Mouse (Mus musculus): Measurements from ENCODE around the gene Abhd12b.
A peak's percentile ranks its signal among the peaks of the same experiment; 100 is the strongest.

Gene Abhd12b

DNA sequence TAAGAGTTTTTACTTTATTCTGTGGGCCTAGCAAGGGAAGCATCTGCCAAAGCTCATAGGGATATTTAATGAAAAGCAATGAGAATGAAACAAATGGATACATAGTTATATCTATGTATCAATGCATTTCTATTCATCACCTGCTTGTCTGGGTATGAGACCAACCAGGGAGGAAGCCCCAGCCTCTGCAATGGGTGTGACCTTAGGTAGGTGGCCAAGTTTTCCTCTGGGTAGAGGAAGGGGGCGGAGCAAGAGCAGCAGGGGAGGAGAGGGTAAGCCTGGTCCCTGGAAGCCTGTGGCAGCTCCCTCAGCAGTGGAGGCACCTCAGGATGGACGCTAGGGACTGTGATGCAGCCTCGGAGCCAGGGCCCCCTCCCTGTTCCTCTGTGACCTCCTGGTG is at the start of gene Abhd12b:
Gene Abhd12b (plus strand): TSS at position 301 of the 400 bp plus-strand sequence.
- DNase-seq (ENCODE audit: low spot score in 2 of 2) = no peak

DNA sequence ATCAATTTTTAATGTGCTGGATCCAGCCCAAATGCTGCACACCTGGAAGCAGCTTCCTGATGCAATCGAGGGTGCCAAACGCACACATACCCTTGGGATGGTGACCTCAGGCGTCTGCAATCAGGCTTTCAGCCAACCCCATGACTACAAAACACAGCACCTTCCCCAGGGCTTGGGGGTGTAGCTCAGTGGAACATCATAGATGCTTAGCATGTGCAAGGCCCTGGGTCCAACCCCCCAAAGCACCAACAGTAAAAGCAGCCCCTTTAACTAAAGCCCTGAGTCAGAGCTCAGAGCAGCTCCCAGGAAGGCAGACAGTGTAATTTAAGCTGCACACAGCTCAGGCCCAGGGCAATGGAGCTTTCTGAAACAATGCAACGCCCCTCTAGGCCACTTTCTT is 49.7 kb upstream of the Abhd12b start:
- DNase-seq (ENCODE audit: low spot score in 2 of 2) = no peak

DNA sequence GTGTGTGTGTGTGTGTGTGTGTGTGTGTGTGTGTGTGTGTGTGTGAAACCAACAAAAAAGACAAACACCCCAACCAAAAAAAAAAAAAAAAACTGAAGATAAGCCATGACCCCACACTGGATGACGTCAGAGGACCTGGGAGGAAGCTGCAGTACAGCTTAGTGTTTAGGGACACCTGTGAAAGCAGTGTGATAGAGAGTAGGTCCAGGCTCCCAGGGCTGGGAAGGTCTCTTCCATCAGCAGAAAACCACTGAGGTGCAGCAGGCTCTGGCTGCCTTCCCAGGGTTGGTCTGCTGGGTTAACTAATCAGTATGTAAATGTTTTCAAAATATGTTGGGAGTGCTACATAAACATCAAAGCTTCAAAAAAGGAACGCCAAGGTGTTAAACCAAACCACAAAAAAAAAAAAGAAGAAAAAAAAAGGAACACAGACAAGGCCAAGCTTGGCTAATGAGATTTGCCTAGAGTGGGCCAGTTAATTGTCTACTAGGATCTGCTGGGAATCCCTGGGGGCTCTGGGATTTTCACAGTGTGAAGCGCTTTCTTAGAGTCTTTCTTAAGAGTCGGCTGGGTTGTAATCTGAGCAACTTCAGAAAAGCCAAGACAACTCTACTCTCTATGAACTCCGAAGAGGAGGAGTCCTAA is 49.0 kb upstream of the Abhd12b start:
- DNase-seq (ENCODE audit: low spot score in 2 of 2) = no peak

DNA sequence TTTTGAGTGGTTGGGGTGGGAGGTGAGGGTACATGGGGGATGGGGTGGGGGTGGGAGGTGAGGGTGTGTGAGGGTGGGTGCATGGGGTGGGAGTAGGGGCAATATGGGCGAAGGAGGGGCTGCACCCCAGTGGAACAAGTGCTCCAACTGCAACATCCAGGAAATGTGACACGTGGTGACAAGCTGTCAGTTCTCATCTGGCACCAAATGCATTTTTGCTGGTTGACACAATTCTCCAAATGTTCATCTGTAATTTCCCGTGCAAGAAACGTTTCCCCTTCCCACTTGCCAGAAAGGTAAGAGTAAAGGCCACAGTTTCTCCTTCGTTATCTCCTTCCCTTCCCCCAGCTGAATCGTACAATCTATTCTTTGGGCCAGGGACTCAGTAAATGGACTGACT is 48.1 kb upstream of the Abhd12b start:
- DNase-seq (ENCODE audit: low spot score in 2 of 2) = no peak

DNA sequence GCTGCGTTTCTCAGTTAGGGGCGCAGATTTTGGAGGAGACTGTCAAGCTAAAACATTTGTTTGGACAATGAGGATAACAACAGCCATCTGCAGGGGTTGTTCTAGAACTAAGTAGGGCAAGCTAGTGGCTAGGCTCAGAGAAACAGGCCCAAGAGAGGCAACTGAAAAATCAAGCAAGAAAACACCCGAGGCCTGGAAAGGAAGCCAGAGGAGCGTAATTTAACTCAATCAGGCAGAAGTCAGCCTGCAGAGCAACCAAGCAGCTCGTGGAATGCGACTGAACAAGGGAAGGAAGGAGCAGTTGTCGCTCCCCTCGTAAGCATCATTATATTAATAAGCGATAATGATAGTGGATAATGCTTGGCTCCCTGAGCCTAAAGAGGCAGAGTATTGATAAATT is 47.4 kb upstream of the Abhd12b start:
- DNase-seq (ENCODE audit: low spot score in 2 of 2) = no peak

DNA sequence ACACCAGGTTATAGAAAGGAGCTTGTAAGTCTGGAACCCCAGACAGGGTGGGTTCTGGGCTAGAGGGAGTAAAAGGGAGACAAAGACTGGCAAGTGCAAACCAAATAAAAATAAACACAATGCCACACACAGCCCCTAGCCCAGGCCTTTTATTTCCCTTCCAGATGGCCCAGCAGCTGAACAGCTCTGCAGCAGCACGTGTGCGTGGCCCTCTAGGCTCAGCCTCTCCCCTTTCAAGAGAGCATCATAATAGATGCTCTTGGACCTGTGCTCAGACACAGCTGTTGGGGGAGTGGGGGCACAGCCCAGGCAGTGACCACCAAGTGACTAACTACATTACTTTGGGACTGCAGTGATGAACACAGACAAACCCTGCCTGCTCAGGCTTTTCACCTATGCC is 45.8 kb upstream of the Abhd12b start:
- no peak for DNase-seq (ENCODE audit: low spot score in 2 of 2)

DNA sequence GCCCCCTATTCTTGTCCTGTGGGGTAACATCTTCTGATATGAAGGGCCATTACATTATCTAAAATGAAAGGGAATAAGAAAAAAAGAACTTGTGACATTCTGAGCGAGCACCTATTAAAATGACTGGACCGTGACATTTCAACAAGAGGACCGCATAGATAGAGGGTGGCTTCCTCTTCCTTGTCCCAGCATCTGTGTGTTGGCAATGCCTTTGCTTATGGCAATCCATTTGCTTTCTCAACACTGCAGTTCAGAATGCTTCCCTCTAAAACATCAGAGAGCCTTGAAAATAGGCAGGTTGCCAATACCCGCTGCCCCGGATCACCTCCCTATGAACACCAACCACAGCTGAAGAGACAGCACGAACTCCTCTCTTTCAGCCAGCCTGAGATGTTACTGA is 44.0 kb upstream of the Abhd12b start:
- DNase-seq (ENCODE audit: low spot score in 2 of 2) = no peak

DNA sequence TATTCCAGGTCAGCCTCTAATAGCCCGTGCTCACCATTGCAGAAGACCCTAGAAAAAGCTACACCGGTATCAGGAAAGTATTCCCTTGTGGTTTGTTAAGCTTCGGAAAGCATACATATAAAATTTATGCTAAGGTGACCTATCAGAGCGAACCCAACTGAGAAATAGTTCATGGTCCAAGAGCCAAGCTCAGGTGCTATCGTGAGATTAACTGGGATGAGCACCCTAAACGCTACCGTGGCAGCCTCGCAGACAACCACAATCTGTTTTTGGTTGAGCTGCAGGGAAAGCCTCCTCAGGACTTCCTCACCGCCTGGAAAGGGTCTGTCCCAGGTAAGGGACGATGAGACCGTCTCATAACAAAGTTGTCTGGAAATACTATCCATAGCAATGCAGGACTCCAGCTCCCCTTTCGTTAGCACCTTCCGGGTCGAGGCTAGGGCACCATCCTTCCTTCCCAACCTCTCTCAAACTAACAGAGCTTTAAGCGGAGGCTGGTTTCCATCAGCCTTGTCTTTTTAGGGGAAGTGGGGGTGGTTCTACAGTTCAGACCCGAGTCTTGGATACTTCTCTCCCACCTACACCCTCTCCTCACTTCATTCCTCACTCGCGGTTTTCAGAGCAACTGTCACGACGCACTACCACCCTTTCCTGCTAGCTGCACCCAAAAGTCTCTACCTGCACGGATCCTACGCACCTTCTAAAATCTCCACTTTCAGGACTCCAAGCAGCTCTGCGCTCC is 43.4 kb upstream of the Abhd12b start:
- DNase-seq (ENCODE audit: low spot score in 2 of 2) = peak in 1 of 2 experiments; percentile 70

DNA sequence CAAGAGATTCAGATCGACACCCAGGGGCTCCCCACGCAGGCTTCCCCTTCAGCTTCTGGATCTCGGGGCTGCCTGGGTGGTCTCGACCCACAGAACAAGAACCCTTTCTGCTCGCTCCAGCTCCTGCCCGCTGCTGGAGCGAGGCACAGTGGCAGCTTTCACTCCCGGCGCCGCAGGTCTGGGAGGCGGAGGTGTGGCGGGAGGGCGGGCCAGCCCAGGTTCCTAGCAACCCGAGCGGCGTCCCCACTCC is 42.9 kb upstream of the Abhd12b start:
- peak in 1 of 2 experiments; percentile 63 for DNase-seq (ENCODE audit: low spot score in 2 of 2)

DNA sequence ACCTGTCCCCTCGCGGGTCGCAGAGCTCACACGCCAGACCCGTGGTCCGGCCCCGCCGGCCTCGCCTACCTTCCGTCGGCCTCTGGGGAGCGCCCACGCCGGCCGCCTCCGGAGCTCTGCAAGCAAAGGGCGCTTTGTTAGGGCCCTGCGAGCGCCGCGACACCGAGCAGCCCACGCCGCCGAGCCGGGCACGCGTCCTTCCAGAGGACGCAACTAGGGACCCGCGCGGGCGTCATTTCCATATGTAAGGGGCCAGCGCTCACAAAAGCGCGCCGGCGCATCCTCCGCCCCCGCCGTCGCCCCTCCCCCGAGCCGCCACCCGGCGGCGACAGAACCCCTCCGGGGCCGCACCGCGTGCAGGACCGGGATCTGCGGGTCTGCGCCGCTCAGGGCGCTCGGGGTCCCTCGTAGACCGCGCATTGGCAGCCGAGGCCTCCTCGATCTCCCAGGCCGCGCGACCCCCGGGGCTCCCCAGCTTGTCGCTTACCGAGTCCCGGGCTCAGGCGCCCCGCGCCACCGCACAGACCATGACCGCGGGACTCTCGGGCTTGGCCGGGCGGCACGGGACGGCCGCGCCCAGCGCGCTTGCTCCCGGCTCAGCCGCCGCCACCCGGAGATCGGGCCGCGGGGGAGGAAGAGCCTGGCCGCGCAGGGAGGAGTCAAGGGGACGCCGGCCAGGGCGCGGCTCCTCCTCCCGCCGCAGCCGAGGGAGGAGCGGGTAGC is 42.4 kb upstream of the Abhd12b start:
- DNase-seq (ENCODE audit: low spot score in 2 of 2) = peak; percentile 71 to 75

DNA sequence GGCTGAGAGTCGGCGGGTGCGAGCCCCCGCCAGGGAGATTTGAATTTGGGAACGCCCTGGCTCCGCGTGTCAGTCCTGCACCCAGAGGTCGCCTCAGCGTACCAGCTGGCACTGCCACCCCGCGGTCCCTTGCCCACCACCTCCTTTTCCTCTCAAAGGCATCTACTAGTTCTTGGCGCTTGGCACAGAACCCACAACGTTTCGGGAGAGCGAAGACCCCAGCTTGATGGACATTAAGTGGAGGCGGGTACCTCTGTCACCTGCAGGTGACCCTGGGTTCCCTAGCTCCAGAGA is 41.9 kb upstream of the Abhd12b start:
- no peak for DNase-seq (ENCODE audit: low spot score in 2 of 2)

DNA sequence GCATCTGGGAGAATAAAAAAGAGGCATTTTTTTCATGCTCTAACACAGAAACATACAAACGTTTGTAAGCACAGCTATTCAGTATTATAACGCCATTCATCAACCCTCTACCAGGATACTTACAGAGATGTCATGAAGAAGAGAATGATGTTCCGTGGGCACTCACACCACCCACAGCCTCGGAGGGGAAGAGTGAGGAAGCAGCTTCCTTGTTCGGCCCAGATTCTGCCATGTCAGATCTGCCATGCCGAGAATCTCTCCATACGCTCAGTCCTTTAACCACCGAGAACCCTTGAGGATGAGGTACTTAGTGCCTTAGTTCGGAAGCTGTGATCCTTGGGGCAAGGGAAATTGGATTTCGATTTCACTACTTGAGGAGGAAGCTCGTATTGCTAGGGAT is 40.6 kb upstream of the Abhd12b start, which contains the start of gene Nin:
Gene Nin (minus strand): TSS at position 367 of the 400 bp plus-strand sequence.
- DNase-seq (ENCODE audit: low spot score in 2 of 2) = peak in 1 of 2 experiments; percentile 37

DNA sequence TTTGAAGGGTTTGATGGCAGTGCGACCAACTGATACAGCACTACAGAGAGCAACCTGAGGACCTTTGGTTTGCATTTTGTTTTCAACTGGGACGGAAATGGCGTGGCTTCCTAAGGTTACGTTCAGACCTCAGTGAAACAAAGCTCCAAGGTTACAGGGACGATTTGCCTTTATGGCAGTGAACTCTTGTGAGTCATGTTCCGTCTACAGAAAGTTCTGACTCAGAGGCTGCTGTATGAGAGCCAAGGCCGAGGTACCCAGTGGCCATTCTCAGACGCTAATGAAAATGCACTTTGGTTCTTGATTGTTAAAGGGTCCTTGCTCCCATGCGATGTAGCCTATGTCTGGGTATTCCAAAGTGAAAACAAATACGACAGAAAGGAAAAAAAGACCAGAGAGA is 36.8 kb upstream of the Abhd12b start:
- DNase-seq (ENCODE audit: low spot score in 2 of 2) = no peak

DNA sequence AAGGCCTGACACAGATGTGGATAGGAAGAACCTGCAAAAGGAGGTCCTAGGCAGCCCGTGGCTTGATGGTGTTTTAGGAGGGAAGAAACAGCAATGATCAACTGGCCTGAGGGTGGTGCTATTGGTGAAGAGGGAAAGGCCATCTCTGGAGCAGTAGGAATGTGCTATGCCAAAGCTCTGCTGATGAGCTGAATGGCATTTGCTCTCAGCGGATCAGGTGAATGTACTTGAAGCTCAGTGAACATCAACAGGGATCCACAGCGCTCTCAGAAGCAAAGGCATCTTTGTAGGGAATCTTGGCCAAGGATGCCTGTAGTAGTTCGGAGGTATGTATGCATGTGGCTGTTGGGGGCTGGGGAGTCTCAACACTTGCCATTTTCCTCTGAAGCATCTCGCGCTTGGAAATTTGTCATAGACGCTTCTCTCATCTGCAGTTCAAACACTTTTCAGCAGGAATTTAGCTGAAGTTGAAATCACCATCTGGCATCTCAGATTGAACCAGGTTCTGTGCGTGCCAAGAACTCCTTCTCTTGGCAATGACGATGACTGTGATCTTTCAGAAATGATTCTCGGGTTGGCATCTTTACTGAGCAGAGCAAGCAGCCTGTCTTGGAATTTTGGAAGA is 35.1 kb upstream of the Abhd12b start:
- peak; percentile 70 to 72 for DNase-seq (ENCODE audit: low spot score in 2 of 2)

DNA sequence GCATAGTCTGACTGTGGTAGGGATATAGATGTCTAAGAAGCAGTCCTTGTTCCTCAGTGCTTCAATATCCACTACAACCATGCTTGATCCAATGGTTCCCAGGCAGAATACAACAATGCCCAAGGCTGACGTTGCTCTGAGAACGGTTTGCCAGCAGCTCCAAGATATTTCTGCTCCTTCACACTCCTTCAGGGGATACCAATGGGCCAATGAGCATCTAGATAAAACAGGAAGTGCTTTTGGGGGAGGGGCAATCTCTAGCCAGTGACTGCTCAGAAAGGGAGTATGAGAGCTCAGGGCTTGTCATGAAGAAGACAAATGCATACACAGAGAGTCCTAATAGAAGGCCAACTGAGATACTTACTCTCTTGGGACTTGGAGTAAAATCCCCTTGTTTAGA is 34.4 kb upstream of the Abhd12b start:
- no peak for DNase-seq (ENCODE audit: low spot score in 2 of 2)

DNA sequence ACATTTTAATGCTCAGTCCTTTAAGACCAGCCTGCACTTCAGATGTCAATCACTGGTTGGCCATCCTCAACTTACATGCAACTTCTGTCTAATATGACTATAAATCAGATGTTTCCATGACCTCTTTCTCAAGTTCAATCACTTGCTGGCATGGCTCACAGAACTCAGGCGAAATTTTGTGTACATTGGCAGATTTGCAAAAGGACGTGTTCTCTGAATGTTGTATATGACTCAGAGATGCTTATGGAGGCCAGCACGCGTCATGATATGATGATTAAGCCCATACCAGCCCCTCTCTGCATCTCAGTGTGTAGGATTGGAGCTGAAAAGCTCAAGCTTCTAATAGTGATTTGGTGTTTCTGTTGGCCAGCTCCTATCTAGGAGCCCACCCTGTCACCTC is 27.3 kb upstream of the Abhd12b start:
- no peak for DNase-seq (ENCODE audit: low spot score in 2 of 2)

DNA sequence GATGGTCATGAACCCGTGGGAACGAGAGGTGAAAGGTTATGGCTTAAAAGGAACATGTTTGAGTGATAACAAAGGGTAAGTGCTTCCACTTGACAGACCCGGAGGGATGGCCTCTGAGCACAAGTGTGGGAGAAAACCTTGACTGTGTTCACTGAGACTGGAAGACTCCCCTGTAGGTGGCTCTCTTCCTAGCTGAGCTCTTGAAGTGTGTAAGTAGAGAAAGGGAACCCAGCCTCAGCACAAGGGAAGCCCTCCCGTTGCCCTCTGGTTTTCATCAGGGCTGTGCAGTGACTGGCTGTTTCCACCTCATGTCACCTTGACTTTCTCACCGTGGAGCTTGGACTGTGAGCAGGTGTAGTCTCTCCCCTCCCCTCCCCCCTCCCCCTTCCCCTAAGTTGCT is 24.8 kb upstream of the Abhd12b start:
- no peak for DNase-seq (ENCODE audit: low spot score in 2 of 2)

DNA sequence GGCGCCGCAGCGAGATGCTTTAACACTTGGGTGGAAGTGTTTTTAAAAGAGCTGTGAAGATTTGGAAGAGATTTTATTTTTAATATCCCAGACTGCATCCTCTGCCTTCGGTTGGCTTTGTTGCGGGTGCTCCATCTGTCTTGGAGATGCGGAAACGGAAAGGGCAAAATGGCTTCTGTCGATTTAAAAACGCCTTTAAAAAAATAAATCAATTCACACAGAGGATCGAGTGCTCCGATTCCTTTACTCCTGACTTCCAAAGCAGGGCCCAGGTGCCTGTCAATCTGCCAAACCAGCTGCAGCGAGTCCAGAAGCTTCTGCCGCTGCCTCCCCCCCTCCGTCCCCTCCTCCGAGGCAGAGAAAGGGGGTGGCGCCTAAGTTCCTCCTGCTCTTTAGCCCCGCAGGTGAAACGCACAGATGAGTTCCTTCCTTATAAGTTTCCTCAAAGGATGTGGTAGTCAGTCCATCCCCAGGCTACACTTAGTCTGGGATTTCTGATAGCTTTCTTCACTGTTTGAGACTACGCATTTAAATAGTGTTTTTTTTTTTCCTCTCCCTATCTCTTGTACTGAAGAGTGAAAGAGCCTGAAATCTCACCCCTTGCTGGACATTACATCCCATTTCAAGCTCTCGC is 22.8 kb upstream of the Abhd12b start:
- peak in 1 of 2 experiments; percentile 39 for DNase-seq (ENCODE audit: low spot score in 2 of 2)

DNA sequence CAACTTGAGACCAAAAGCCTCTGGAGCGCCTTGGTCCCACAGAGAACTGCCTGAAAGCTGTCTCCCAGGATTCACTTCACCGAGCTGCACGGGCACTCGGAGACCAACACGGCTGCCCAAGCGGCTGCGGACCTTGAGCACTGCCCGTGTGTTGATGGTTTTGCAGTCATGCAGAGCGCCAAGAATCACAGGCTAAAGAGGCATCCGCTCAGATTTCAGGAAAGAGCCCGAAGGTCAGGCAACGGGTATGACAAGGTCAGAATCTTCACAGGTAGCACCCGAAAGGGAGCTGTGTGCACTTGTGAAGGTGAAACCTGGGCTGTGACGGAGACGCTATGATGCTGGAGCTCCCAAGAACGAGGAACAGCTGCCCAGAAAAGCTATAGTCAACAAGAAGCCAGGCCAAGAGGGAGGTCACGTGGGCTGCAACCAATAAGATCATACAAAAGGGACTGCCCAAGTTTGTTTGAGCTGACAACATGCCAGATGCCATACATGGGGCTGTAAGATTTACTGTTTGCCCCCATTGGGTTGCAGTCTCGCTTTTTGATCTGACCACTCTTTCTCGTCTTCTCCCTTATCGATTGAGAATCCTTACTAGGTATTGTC is 19.2 kb upstream of the Abhd12b start:
- no peak for DNase-seq (ENCODE audit: low spot score in 2 of 2)

DNA sequence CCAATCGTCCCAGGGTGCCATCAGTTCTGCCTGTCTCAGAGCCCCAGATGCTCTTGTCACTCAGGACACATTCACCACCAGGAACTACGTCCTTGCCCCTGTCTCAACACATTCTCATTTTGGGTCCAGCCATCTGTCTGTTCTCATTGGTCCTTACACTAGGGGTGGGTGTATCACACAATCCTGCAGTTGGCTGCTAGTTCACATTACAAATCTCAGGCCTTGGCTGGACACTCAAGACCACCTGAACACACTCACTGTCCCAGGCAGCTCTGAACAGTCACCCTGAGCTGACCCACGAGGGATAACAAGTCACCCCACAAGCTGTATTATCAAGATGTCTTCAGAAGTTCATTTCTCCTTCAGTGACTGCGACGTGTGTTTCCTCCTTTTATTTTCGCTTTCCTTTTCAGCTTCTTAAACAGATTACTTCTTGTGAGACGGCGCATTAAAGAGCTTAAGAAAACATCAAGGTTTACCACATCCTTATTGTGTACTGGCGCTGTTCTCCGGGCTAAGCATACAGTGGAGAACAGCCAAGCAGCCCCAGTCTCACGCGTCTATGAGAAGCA is 17.7 kb upstream of the Abhd12b start:
- no peak for DNase-seq (ENCODE audit: low spot score in 2 of 2)

DNA sequence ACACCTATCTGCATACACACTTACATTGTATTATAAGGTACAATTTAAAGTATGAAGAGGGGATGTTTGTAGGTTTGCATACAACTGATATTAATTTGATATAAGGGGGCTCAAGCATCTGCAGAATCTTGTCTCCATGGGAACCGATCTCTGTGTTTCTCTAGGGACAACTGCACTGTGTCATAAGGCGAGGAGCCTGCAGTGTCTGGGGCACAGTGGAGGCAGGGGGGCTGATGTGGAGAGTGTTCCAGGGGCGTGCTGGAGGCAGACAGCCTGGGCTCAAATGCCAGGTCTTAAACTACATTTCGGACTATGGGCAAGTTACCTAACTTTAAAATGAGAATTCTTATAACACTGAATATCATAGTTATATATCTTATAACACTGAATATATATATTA is 16.8 kb upstream of the Abhd12b start:
- no peak for DNase-seq (ENCODE audit: low spot score in 2 of 2)

DNA sequence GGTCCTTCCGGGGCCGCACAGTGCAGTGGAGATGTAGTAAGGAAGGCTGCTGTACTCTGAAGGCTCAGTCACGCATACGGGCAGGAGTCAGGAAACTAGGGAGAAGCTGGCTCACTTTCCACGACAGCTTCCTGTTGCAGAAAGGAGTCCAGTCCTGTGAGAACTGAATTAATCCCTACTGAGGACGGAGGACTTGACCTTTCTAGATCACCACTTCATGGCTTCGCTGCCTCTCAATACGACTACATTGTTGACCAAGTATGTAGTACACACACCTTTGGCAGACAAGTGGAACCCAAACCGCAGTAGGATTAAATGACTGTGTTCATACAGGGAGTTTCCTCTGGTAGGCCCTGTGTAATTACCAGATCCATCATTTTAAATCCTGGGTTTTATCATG is 16.3 kb upstream of the Abhd12b start:
- DNase-seq (ENCODE audit: low spot score in 2 of 2) = no peak

All from right cerebral cortex, adult 2 months (tissue).